Mouse (Mus musculus) cerebellum, adult 2 months (tissue): ENCODE results near the gene Gab2.

ENCODE experiments used
- CTCF ChIP-seq: fragments of 200-500 bp; IDR thresholded peaks from 2 replicates; pipeline ENCODE4 v1.5.1; 2011; ENCODE audit warnings: low read depth, mild to moderate bottlenecking, control low read depth, low read length, moderate library complexity, borderline replicate concordance; ENCODE audit not compliant: insufficient read depth
- POLR2A ChIP-seq: fragments of 200-500 bp; IDR thresholded peaks from 2 replicates; pipeline ENCODE4 v1.6.1; 2011; ENCODE audit warnings: low read length, control low read depth, borderline replicate concordance; ENCODE audit not compliant: insufficient read depth

DNA sequence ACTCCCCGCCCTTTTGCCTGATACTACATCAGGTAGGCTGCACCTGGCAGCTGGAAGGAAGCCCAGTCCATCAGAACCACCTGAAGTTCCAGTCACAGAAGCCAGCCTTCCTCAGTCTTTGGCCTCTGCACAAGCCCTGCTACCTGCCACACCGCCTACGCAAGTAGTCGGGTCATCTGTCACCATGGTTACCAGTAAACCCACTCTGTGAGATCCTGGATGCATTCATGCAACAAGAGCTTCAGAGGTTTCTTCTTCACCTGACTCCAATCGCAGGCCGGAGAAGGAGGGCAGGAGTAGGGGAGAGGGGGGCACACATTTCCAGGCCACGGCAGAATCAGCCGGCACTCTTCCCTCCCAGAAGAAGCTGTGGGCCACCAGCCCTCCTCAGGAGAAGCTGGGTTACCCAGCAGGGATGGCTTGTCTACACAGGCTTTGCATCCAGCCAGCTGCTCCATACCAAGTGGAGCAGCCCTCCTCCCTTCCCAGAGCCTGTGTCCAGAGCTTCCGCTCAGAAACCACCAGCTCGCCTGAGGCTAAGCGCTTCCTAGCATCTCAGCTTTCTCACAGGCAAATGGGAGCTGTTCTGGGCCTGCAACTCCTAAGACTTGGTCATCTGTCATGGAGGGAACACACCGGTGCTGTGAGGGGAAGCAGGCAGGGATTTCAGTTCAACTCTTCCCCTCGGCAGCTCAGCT is 247.7 kb downstream of the Gab2 start:
- TF ChIP-seq CTCF (no peak), POLR2A (no peak)
